Mouse (Mus musculus): ENCODE measurements at regions not wholly inside any gene's neighbourhood (a gene's known extent, or its start where the extent isn't known, plus 50 kb on each side); places are given as distances from the start of the nearest gene placed in this dataset.

DNA sequence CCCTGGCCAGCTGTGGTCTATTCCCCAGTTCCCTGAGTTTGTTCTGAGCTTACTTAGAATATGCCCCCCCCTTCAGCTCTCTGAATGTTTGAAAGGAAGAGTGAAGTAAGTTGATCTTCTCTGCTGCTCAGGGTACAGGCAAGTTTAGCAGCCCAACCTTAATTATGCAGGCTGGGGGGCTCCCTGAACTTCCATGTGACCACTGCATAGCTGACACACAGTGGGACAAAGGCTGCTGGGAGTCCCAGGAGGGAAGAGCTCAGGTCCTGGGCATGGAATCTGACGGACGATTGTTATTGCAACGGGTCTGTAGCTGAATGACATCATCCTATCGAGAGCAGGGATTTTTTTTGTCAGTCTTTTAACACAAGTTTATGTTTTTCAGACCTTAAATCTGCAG lies 148.8 kb downstream of the Ttc32 start:
- ATAC-seq (ENCODE audit: low FRiP score, low read depth): no peak
- no peak overlapping the region for H3K4me2 ChIP-seq
- H3K27ac ChIP-seq (replicated peaks): no peak overlapping the region
- no peaks in the 10 kb centered on the region for H3K36me3 ChIP-seq
- H3K4me3 ChIP-seq: no peak overlapping the region
- H3K27me3 ChIP-seq: no peaks in the 10 kb centered on the region
- no peaks in the 10 kb centered on the region for H3K4me1 ChIP-seq (replicated peaks)
- no peak overlapping the region for H3K9ac ChIP-seq
- no peaks in the 10 kb centered on the region for H3K9me3 ChIP-seq
- WGBS: 72% methylated on average over 4 of the region's 4 CpGs

DNA sequence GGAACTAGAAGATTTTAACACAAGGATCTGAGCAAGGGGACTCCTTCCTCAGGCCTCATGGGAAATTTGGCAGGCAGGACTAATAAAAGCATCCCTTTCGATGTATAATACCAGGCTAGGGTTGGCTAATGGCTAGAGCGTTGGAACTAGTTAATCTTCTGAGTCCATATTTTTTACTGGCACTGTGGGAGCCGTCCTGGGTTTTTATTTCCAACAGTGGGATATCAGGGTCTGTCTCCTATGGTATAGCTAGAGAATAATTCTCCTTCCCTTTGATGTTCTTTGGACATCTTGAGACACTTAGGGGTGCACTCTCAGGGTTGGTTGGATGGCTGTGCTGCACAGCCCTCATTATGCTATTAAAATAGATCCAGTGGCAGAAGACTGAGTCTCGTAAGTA lies 150.9 kb downstream of the Ttc32 start:
- Histone ChIP-seq H3K9ac (no peak overlapping the region), H3K36me3 (no peaks in the 10 kb centered on the region), H3K4me1 (replicated peaks) (no peaks in the 10 kb centered on the region), H3K9me3 (no peaks in the 10 kb centered on the region), H3K4me3 (no peak overlapping the region), H3K27ac (replicated peaks) (no peak overlapping the region), H3K27me3 (no peaks in the 10 kb centered on the region), H3K4me2 (no peak overlapping the region)
- 76% methylated on average over 4 of the region's 4 CpGs for WGBS
- no peak for ATAC-seq (ENCODE audit: low FRiP score, low read depth)

DNA sequence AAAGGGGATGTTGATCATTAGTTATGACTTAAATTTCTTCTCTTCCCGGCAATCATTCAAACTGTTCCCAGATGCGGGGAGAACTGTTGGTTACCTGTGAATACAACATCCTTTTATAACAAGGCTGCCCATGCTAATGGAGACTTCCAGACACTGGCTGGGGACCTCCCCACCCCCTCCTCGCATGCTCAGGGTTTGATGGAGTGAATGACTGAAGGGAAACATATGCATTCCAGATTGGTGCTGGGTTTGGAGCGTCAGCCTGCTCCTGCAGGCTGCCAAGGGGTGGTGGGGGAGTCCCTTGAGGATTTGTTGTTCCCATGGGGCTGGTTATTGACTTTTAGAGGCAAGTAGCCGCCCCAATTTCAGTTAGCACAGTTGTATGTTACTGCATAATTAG lies 161.9 kb downstream of the Ttc32 start:
- H3K4me3 ChIP-seq: no peak overlapping the region
- 76% methylated on average over 5 of the region's 5 CpGs for WGBS
- H3K27ac ChIP-seq (replicated peaks): no peak overlapping the region
- H3K27me3 ChIP-seq: no peaks in the 10 kb centered on the region
- H3K36me3 ChIP-seq: no peaks in the 10 kb centered on the region
- no peak for ATAC-seq (ENCODE audit: low FRiP score, low read depth)
- no peaks in the 10 kb centered on the region for H3K9me3 ChIP-seq
- H3K4me1 ChIP-seq (replicated peaks): no peaks in the 10 kb centered on the region
- H3K4me2 ChIP-seq: no peak overlapping the region
- no peak overlapping the region for H3K9ac ChIP-seq

DNA sequence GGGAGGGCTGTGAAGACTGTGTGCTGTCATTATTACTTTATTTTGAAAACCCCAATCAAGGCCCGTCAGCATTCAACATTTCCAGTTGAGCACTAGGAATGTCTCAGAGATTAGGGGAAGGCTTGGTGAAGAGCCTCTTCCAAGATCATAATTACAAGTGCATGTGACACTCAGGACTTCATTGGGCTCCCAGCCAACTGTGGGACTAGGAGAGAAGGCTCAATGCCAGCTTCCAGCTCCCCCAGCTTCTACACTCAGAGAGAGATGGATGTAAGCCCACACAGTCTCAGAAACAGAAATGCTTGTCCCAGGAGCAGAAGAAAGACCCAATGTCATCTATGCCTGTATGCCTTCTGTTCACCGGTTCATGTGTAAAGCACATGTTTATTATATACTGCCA lies 169.5 kb downstream of the Ttc32 start:
- WGBS: 87% methylated on average over 2 of the region's 2 CpGs

DNA sequence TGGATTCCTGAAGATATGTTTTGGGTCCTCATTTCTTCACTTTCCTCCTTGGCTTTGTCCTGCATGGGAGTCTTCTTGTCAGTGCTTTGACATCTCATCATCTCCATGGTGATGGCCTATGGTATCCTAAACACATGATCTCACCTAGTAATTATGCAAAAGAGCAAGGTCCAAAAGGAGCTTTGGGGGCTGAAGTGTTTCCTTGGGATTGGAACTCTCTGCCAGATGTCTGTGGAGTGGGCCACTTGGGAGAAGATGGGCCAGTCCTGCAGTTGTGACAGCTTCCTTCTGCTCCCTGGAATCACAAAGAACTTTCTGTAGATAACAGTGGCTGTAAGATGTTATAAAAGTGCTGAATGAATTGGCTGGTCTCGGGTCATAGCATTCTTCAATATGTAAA lies 182.4 kb downstream of the Ttc32 start:
- H3K4me3 ChIP-seq: no peak overlapping the region
- no peaks in the 10 kb centered on the region for H3K9me3 ChIP-seq
- ATAC-seq (ENCODE audit: low FRiP score, low read depth): no peak
- no peaks in the 10 kb centered on the region for H3K36me3 ChIP-seq
- no peak overlapping the region for H3K9ac ChIP-seq
- no peaks in the 10 kb centered on the region for H3K4me1 ChIP-seq (replicated peaks)
- WGBS: 81% methylated on average over 1 of the region's 1 CpGs
- no peak overlapping the region for H3K27ac ChIP-seq (replicated peaks)
- H3K4me2 ChIP-seq: no peak overlapping the region
- H3K27me3 ChIP-seq: no peaks in the 10 kb centered on the region

More for the DNA sequence above, 169.5 kb downstream of the Ttc32 start:
- Histone ChIP-seq H3K36me3 (no peaks in the 10 kb centered on the region), H3K9me3 (no peaks in the 10 kb centered on the region), H3K27ac (replicated peaks) (no peak overlapping the region), H3K9ac (no peak overlapping the region), H3K27me3 (no peaks in the 10 kb centered on the region), H3K4me2 (no peak overlapping the region), H3K4me1 (replicated peaks) (no peaks in the 10 kb centered on the region), H3K4me3 (no peak overlapping the region)
- ATAC-seq (ENCODE audit: low FRiP score, low read depth): no peak

DNA sequence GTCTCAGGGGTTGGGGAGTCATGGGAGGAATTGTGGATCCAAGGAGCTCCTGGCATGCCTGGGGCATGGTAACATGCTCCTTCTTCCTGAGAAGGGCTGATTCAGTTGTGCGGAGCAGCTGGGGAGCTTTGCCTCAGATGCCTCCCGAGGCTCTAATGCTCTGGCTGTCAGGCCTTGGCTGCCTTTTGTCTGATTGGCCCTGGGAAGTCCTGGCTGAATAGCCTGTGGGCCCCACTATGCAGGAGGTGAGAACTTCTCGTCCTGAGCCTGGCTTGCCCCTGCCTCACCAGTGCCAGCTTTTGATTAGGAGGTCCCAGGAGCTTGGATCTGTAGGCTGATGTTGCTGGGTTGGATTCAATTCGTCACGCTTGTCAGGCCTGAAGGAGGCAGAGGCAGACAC lies 195.2 kb downstream of the Ttc32 start:
- Histone ChIP-seq H3K4me2 (no peak overlapping the region), H3K27me3 (no peaks in the 10 kb centered on the region), H3K27ac (replicated peaks) (no peak overlapping the region), H3K36me3 (no peaks in the 10 kb centered on the region), H3K9ac (no peak overlapping the region), H3K4me3 (no peak overlapping the region), H3K4me1 (replicated peaks) (no peaks in the 10 kb centered on the region), H3K9me3 (no peaks in the 10 kb centered on the region)
- no peak for ATAC-seq (ENCODE audit: low FRiP score, low read depth)
- WGBS: 43% methylated on average over 5 of the region's 5 CpGs

DNA sequence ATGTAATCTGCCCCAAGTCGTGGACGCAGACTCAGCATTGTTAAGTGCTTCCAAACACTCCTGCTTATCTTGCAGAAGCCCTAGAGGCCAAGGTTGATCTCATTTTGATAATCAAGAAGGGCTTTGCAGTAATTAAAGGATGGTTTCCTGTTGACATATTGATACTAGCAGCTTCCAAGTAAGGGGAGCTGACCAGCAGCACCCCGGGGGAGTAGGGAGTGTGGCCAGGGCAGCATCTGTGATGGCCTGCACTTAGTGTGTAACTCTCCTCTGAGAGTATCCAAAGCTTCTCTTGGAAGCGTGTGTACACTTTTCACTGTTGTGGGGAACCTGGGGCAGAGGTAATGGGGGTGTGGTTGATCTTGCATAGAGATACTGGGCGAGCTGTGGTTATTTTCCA lies 198.1 kb downstream of the Ttc32 start:
- no peaks in the 10 kb centered on the region for H3K9me3 ChIP-seq
- no peak for ATAC-seq (ENCODE audit: low FRiP score, low read depth)
- no peak overlapping the region for H3K9ac ChIP-seq
- no peaks in the 10 kb centered on the region for H3K36me3 ChIP-seq
- H3K27ac ChIP-seq (replicated peaks): no peak overlapping the region
- H3K27me3 ChIP-seq: no peaks in the 10 kb centered on the region
- 92% methylated on average over 5 of the region's 5 CpGs for WGBS
- H3K4me2 ChIP-seq: no peak overlapping the region
- H3K4me1 ChIP-seq (replicated peaks): no peaks in the 10 kb centered on the region
- H3K4me3 ChIP-seq: no peak overlapping the region

DNA sequence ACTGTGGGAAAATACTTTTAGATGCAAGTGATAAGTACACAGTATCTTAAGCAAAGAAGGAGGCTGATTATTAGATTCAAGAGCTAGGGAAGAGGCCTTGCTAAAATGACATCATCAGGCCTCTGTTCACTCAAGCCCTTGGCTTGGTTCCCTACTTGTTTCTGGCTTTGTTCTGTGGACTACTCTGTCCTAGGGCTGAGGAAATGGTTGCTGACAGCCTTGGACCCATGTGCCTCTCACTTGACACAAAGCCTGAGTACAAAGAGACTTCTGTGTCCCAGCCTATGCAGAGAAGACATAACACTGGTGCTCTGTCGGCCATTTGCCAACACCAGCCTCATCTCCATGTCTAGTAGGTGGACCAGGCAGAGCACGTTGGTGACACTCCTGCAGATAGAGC lies 198.7 kb downstream of the Ttc32 start:
- 83% methylated on average over 2 of the region's 2 CpGs for WGBS
- Histone ChIP-seq H3K27ac (replicated peaks) (no peak overlapping the region), H3K4me2 (no peak overlapping the region), H3K4me1 (replicated peaks) (no peaks in the 10 kb centered on the region), H3K27me3 (no peaks in the 10 kb centered on the region), H3K9ac (no peak overlapping the region), H3K36me3 (no peaks in the 10 kb centered on the region), H3K9me3 (no peaks in the 10 kb centered on the region), H3K4me3 (no peak overlapping the region)
- no peak for ATAC-seq (ENCODE audit: low FRiP score, low read depth)

DNA sequence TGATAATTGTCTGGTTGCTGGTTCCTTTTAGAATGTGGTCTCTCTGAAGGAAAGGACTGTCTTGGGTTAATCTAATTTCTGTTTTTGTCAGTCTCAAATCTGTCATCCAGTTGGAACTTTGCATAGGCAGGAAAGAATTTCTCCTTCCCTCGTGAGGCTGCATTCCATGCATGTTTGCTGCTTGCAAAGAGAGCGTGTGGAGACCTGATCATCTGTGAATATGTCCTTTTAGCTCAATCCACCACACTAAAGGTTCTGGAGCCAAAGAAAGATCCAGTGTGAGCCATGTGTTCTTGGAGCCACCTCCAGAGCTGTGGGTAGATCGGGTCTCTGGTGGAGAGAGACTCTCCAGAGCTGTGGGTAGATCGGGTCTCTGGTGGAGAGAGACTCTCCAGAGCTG lies 200.2 kb downstream of the Ttc32 start:
- no peak for ATAC-seq (ENCODE audit: low FRiP score, low read depth)
- no peak overlapping the region for H3K9ac ChIP-seq

DNA sequence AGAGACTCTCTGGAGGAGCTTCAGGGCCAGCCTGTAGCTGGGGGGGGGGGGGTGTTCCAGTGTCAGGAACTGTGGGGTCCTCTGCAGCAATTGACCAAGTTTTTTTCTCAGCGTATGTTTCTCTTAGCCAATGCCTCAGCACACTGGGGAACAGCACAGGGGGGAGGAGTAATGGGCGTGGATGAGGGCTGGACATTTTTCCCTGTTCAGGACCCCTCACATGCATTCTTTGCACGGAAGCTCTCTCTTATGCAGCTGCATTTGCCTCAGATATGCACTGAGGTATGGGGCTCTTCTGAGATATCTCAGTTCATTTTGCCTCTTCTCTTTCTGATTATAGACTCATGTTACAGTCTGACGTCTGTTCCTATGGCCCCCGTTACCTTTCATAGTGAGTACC lies 200.8 kb downstream of the Ttc32 start:
- H3K9me3 ChIP-seq: no peaks in the 10 kb centered on the region
- ATAC-seq (ENCODE audit: low FRiP score, low read depth): no peak
- H3K36me3 ChIP-seq: no peaks in the 10 kb centered on the region
- H3K4me3 ChIP-seq: no peak overlapping the region
- H3K9ac ChIP-seq: no peak overlapping the region
- H3K27me3 ChIP-seq: no peaks in the 10 kb centered on the region
- no peaks in the 10 kb centered on the region for H3K4me1 ChIP-seq (replicated peaks)
- WGBS: 82% methylated on average over 5 of the region's 5 CpGs
- no peak overlapping the region for H3K27ac ChIP-seq (replicated peaks)
- no peak overlapping the region for H3K4me2 ChIP-seq

More for the DNA sequence above, 200.2 kb downstream of the Ttc32 start:
- Histone ChIP-seq H3K9me3 (no peaks in the 10 kb centered on the region), H3K27me3 (no peaks in the 10 kb centered on the region), H3K4me2 (no peak overlapping the region), H3K4me3 (no peak overlapping the region), H3K36me3 (no peaks in the 10 kb centered on the region), H3K27ac (replicated peaks) (no peak overlapping the region), H3K4me1 (replicated peaks) (no peaks in the 10 kb centered on the region)
- WGBS: 86% methylated on average over 4 of the region's 4 CpGs

DNA sequence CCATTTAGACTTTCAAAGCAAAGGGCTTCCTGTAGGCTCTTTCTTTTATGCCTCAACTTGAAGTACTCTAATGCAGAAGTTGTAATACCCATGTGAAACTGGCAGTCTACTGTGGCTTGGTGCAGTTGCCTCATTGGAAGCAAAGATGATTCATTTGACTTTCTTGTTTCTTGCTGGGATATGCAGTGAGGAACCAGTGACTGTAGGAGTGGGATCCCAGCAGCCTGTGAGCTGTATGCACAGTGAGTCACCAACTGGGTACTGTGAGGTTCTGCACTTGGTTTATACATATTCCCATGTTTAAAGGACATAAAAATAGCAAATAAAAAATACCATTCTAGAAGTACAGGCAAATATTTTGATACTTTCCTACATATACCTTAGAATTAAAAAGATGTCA lies 202.6 kb downstream of the Ttc32 start:
- Histone ChIP-seq H3K36me3 (no peaks in the 10 kb centered on the region), H3K4me2 (no peak overlapping the region), H3K4me3 (no peak overlapping the region), H3K27me3 (no peaks in the 10 kb centered on the region), H3K9me3 (no peaks in the 10 kb centered on the region), H3K9ac (no peak overlapping the region), H3K27ac (replicated peaks) (no peak overlapping the region), H3K4me1 (replicated peaks) (no peaks in the 10 kb centered on the region)
- no peak for ATAC-seq (ENCODE audit: low FRiP score, low read depth)

DNA sequence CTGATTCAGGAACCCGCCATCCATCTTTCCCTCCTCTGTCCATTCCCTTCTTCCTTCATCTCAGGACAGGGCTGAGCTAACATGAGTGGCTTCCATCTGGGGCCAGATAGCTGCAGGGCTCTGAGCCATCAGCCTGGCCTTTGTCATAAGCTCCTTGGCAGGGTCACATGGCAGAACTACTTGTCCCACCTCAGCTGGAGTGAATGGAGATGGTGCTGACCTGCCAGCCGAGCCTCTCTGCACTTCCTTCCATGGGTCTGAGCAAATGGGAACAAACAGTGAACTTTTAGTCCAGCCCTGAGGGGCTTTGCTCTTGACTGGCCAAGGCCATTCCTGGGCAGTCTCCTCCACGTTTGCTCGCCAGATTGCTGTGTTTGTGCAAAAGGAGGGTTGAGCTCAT lies 206.1 kb downstream of the Ttc32 start:
- H3K9me3 ChIP-seq: no peaks in the 10 kb centered on the region
- H3K9ac ChIP-seq: no peak overlapping the region
- H3K4me3 ChIP-seq: no peak overlapping the region
- H3K36me3 ChIP-seq: no peaks in the 10 kb centered on the region
- no peaks in the 10 kb centered on the region for H3K4me1 ChIP-seq (replicated peaks)
- no peak overlapping the region for H3K4me2 ChIP-seq
- H3K27me3 ChIP-seq: no peaks in the 10 kb centered on the region
- WGBS: 82% methylated on average over 4 of the region's 4 CpGs
- ATAC-seq (ENCODE audit: low FRiP score, low read depth): no peak
- no peak overlapping the region for H3K27ac ChIP-seq (replicated peaks)

DNA sequence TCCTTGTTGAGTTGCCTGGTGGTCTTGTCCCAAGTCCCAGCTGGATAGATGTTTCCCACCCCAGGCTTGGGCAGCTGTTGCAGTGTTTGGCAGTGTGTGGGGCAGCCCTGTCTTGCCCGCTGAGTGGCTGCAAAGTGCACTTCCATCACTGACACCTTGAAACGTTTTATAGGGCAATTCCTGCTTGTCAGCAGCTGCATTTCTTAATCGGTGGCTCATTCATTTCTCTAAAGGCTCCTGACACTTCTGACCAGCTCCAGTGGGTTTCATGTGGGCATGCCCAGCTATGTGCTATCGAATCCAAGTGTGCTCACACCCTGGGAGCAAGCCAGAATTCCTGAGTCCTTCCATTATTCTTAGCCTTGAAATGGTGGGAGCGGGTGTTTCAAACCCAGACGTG lies 207.7 kb downstream of the Ttc32 start:
- Histone ChIP-seq H3K4me3 (no peak overlapping the region), H3K36me3 (no peaks in the 10 kb centered on the region), H3K4me1 (replicated peaks) (no peaks in the 10 kb centered on the region), H3K27ac (replicated peaks) (no peak overlapping the region), H3K9ac (no peak overlapping the region), H3K9me3 (no peaks in the 10 kb centered on the region), H3K27me3 (no peaks in the 10 kb centered on the region), H3K4me2 (no peak overlapping the region)
- 83% methylated on average over 6 of the region's 6 CpGs for WGBS
- no peak for ATAC-seq (ENCODE audit: low FRiP score, low read depth)

Data from hindbrain, embryonic 15.5 days (tissue).